Mouse (Mus musculus): ENCODE measurements at regions not wholly inside any gene's neighbourhood (a gene's known extent, or its start where the extent isn't known, plus 50 kb on each side); places are given as distances from the start of the nearest gene placed in this dataset.

DNA sequence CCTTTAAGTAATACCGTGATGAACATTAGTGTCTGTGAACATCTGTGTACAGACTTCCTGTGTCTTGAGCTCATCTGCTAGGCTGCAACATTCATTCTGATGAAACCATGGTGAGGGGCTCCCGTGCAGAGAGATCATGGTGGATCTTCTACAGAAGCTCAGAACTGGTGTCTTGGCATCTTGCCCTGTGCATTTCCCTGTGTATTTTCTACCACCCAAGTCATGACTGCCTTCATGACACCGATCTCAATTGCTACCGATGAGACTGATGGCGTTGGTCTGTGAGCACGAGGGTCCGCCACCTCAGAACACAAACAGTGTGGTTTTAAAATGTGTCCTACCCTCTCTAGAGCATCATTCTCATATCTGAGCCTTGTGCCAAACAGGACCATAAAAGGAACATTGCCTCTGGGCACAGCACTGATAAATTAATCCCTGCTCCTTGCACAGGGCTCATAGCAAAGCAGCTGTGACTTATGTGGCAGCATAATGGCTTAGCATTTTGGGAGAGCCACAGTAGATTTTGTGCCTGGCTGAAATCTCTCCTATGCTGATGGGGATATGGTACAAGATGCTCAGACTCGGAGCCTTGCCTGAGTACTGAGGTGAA, 132.8 kb upstream of the Slc35f3 start:
- Histone ChIP-seq H3K27me3 (replicated peaks; ENCODE audit: control insufficient read depth, insufficient read depth, low read length) (no peaks in the 10 kb centered on the region), H3K4me1 (replicated peaks; ENCODE audit: control insufficient read depth, insufficient read depth, low read length) (peaks cover 3% of the 10 kb centered on the region), H3K36me3 (ENCODE audit: control insufficient read depth, insufficient read depth, low read length) (no peaks in the 10 kb centered on the region), H3K27ac (ENCODE audit: low read depth, low read length) (no peak overlapping the region), H3K9ac (ENCODE audit: low read depth, low read length) (no peak overlapping the region), H3K4me3 (ENCODE audit: low read depth, low read length) (no peak overlapping the region), H3K9me3 (ENCODE audit: control insufficient read depth, low read length) (no peaks in the 10 kb centered on the region), H3K4me2 (no peak overlapping the region)
- 78% methylated on average over 8 of the region's 8 CpGs for WGBS
- no peak for ATAC-seq (replicated peaks; ENCODE audit: low FRiP score)
- DNase-seq (ENCODE audit: low spot score) = no peak

DNA sequence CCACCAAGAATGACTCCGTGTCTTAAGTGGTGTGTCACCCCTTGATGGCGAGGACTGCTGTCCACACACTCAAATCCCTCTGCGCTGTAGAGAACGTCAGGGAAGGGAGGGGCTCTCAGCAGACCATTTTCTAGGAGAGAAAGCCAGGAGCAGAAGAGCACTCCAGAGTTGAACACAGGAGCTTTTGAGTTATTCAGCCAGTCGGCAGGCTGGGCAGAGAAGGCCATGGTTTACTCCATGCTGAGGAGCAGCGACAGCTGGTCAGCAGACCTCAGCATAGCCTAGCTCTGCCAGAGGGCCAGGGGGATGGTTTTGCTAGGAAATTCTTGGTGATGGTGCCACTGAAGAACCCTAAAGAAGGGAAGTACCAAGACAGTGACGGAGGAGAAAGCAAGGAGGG, 132.0 kb upstream of the Slc35f3 start:
- no peak for ATAC-seq (replicated peaks; ENCODE audit: low FRiP score)
- H3K36me3 ChIP-seq (ENCODE audit: control insufficient read depth, insufficient read depth, low read length) = no peaks in the 10 kb centered on the region
- 81% methylated on average over 7 of the region's 7 CpGs for WGBS

DNA sequence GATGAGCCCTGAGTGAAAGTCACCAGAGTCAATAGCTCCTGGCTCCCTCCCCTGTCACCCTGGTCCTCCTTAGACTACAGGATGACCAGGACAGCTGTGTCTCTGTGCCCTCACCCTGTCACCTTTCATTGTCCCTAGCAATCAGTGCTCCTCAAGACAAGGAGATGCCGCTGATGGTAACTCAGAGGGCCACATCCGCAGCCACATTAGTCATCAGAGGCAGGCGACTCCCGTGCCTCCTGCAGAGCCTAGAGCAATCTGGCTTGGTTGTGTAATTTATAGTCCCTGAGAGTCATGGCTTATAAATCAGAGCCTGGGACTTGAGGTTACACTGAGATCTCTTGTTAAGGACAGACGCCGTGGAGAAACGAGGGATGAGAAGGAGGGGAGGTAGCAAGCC, 123.9 kb upstream of the Slc35f3 start:
- Histone ChIP-seq H3K27ac (ENCODE audit: low read depth, low read length) (no peak overlapping the region), H3K4me2 (no peak overlapping the region), H3K9ac (ENCODE audit: low read depth, low read length) (no peak overlapping the region), H3K4me1 (replicated peaks; ENCODE audit: control insufficient read depth, insufficient read depth, low read length) (no peaks in the 10 kb centered on the region), H3K27me3 (replicated peaks; ENCODE audit: control insufficient read depth, insufficient read depth, low read length) (no peaks in the 10 kb centered on the region), H3K9me3 (ENCODE audit: control insufficient read depth, low read length) (no peaks in the 10 kb centered on the region), H3K36me3 (ENCODE audit: control insufficient read depth, insufficient read depth, low read length) (no peaks in the 10 kb centered on the region), H3K4me3 (ENCODE audit: low read depth, low read length) (no peak overlapping the region)
- ATAC-seq (replicated peaks; ENCODE audit: low FRiP score) = no peak
- WGBS = 65% methylated on average over 7 of the region's 7 CpGs
- DNase-seq (ENCODE audit: low spot score) = no peak

More for the DNA sequence above, 132.0 kb upstream of the Slc35f3 start:
- no peak overlapping the region for H3K4me3 ChIP-seq (ENCODE audit: low read depth, low read length)
- H3K4me1 ChIP-seq (replicated peaks; ENCODE audit: control insufficient read depth, insufficient read depth, low read length) = peaks cover 3% of the 10 kb centered on the region; the same call in 1 of the 2 replicates
- no peak overlapping the region for H3K4me2 ChIP-seq
- no peak overlapping the region for H3K9ac ChIP-seq (ENCODE audit: low read depth, low read length)
- H3K9me3 ChIP-seq (ENCODE audit: control insufficient read depth, low read length) = no peaks in the 10 kb centered on the region
- no peaks in the 10 kb centered on the region for H3K27me3 ChIP-seq (replicated peaks; ENCODE audit: control insufficient read depth, insufficient read depth, low read length)
- no peak for DNase-seq (ENCODE audit: low spot score)
- H3K27ac ChIP-seq (ENCODE audit: low read depth, low read length) = no peak overlapping the region

DNA sequence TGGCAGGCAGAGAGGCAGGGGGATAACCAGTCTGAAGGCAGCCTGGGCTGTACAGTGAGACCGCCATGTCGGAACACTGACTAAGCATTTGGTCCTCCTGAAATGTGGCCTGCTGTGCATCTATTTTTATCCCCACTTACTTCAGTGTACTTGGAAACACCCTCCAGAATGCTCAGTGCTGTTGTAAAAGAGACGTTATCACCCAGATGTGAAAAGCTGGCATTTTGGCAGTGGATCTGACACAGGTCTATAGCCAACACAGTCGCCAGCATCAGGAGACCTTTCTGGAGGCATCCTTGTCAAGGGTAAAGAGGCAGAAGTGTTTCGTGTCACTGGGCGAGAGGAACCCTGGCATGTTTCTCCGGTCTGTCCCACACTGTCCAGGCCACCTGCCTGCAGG, 122.1 kb upstream of the Slc35f3 start:
- Histone ChIP-seq H3K4me1 (replicated peaks; ENCODE audit: control insufficient read depth, insufficient read depth, low read length) (no peaks in the 10 kb centered on the region), H3K9ac (ENCODE audit: low read depth, low read length) (no peak overlapping the region), H3K9me3 (ENCODE audit: control insufficient read depth, low read length) (no peaks in the 10 kb centered on the region), H3K27ac (ENCODE audit: low read depth, low read length) (no peak overlapping the region), H3K27me3 (replicated peaks; ENCODE audit: control insufficient read depth, insufficient read depth, low read length) (no peaks in the 10 kb centered on the region), H3K36me3 (ENCODE audit: control insufficient read depth, insufficient read depth, low read length) (no peaks in the 10 kb centered on the region), H3K4me2 (no peak overlapping the region), H3K4me3 (ENCODE audit: low read depth, low read length) (no peak overlapping the region)
- WGBS = 88% methylated on average over 7 of the region's 7 CpGs
- no peak for ATAC-seq (replicated peaks; ENCODE audit: low FRiP score)
- no peak for DNase-seq (ENCODE audit: low spot score)

DNA sequence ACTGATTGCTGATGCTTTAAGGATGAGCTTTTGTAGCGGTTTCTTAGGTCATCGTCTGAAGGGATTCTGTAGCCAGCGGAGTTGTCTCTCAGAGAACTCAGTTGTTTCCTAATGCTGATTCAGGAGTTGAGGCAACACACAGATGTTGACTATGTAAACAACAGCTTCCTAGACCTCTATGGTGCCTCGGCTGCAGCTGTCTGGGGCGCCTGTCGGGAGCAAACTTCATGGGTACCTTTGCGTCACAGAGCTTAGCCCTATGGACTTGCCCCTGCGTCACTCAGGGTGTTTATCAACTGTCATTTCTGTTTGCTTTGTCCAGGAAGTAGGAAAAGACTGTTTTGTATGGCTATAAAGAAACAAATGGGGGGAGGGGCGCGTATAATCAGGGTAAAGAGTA, 120.5 kb upstream of the Slc35f3 start:
- no peak overlapping the region for H3K9ac ChIP-seq (ENCODE audit: low read depth, low read length)
- H3K4me3 ChIP-seq (ENCODE audit: low read depth, low read length) = no peak overlapping the region
- H3K9me3 ChIP-seq (ENCODE audit: control insufficient read depth, low read length) = no peaks in the 10 kb centered on the region
- no peaks in the 10 kb centered on the region for H3K4me1 ChIP-seq (replicated peaks; ENCODE audit: control insufficient read depth, insufficient read depth, low read length)
- H3K4me2 ChIP-seq = no peak overlapping the region
- 72% methylated on average over 10 of the region's 10 CpGs for WGBS
- no peaks in the 10 kb centered on the region for H3K36me3 ChIP-seq (ENCODE audit: control insufficient read depth, insufficient read depth, low read length)
- H3K27ac ChIP-seq (ENCODE audit: low read depth, low read length) = no peak overlapping the region
- no peaks in the 10 kb centered on the region for H3K27me3 ChIP-seq (replicated peaks; ENCODE audit: control insufficient read depth, insufficient read depth, low read length)
- DNase-seq (ENCODE audit: low spot score) = no peak
- ATAC-seq (replicated peaks; ENCODE audit: low FRiP score) = no peak

DNA sequence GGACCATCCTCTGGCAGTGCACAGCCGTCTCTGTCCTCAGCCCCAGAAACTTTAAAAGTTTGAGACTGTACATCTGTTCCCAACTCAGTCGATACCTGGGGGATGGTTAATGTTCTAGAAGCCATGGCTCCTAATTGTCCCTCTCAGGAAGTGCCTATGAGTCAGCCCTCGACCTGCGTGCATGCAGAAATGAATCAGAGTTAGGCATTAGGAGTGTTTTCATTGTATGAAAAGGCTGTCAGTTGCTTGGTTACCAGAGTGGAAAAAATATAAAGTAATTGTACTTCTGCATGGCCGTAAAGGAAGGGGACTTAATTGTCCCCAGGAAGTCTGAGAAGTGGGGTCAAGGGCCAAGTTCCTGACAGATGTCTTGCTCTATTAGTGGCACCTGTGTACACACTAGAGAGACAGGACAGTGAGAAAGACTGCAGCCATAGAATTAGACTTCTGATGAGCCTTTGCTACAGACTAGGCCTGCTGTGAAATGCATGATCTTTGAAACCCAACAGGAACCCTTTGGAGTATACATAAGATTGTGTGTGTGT, 109.5 kb upstream of the Slc35f3 start:
- H3K27me3 ChIP-seq (replicated peaks; ENCODE audit: control insufficient read depth, insufficient read depth, low read length) = no peaks in the 10 kb centered on the region
- no peaks in the 10 kb centered on the region for H3K9me3 ChIP-seq (ENCODE audit: control insufficient read depth, low read length)
- no peak overlapping the region for H3K4me3 ChIP-seq (ENCODE audit: low read depth, low read length)
- ATAC-seq (replicated peaks; ENCODE audit: low FRiP score) (no peak), DNase-seq (ENCODE audit: low spot score) (no peak)
- H3K4me2 ChIP-seq = no peak overlapping the region
- no peak overlapping the region for H3K9ac ChIP-seq (ENCODE audit: low read depth, low read length)
- 75% methylated on average over 5 of the region's 5 CpGs for WGBS
- H3K27ac ChIP-seq (ENCODE audit: low read depth, low read length) = no peak overlapping the region
- H3K4me1 ChIP-seq (replicated peaks; ENCODE audit: control insufficient read depth, insufficient read depth, low read length) = no peaks in the 10 kb centered on the region
- H3K36me3 ChIP-seq (ENCODE audit: control insufficient read depth, insufficient read depth, low read length) = no peaks in the 10 kb centered on the region

DNA sequence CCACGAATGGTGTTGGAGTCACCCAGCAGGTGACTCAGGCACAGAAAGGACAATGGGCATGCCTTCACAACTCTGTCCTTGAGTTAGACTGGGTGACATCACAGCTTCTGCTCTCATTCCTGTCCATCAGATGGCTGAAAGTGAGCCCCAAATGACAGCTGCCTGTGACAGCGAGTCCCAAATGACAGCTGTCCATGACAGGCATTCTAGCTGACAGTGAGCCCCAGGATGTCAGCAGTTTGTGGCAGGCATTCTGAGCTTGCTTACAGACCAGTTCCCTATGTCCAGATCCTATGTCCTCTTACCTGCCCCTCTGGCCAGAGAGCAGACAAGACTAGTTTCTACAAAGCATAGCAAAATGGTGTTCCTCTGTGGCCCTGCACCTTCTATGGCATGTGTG, 102.7 kb upstream of the Slc35f3 start:
- Histone ChIP-seq H3K9me3 (ENCODE audit: control insufficient read depth, low read length) (no peaks in the 10 kb centered on the region), H3K36me3 (ENCODE audit: control insufficient read depth, insufficient read depth, low read length) (no peaks in the 10 kb centered on the region), H3K4me1 (replicated peaks; ENCODE audit: control insufficient read depth, insufficient read depth, low read length) (no peaks in the 10 kb centered on the region), H3K4me2 (no peak overlapping the region), H3K27me3 (replicated peaks; ENCODE audit: control insufficient read depth, insufficient read depth, low read length) (no peaks in the 10 kb centered on the region), H3K4me3 (ENCODE audit: low read depth, low read length) (no peak overlapping the region), H3K9ac (ENCODE audit: low read depth, low read length) (no peak overlapping the region), H3K27ac (ENCODE audit: low read depth, low read length) (no peak overlapping the region)
- DNase-seq (ENCODE audit: low spot score) (no peak), ATAC-seq (replicated peaks; ENCODE audit: low FRiP score) (no peak)
- WGBS = 78% methylated on average over 2 of the region's 2 CpGs

DNA sequence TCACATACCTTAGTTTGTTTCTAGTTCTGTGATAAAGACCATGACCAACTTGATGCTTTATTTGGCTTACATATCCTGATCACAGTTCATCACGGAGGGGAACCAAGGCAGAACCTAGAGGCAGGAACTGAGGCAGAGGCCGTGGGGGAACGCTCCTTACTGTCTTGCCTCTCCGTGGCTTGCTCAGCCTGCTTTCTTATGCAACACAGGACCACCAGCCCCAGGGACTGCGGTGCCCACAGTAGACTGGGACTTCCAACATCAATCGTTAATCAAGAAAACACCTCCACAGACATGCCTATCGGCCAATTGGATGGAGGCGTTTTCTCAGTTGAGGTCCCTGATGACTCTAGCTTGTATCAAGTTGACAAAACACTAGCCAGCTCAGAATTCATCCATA, 87.8 kb upstream of the Slc35f3 start:
- H3K27ac ChIP-seq (ENCODE audit: low read depth, low read length) = no peak overlapping the region
- no peaks in the 10 kb centered on the region for H3K36me3 ChIP-seq (ENCODE audit: control insufficient read depth, insufficient read depth, low read length)
- H3K27me3 ChIP-seq (replicated peaks; ENCODE audit: control insufficient read depth, insufficient read depth, low read length) = no peaks in the 10 kb centered on the region
- no peak overlapping the region for H3K4me2 ChIP-seq
- H3K4me3 ChIP-seq (ENCODE audit: low read depth, low read length) = no peak overlapping the region
- ATAC-seq (replicated peaks; ENCODE audit: low FRiP score) (no peak), DNase-seq (ENCODE audit: low spot score) (no peak)
- H3K4me1 ChIP-seq (replicated peaks; ENCODE audit: control insufficient read depth, insufficient read depth, low read length) = no peaks in the 10 kb centered on the region
- H3K9me3 ChIP-seq (ENCODE audit: control insufficient read depth, low read length) = no peaks in the 10 kb centered on the region
- WGBS = 79% methylated on average over 8 of the region's 8 CpGs
- no peak overlapping the region for H3K9ac ChIP-seq (ENCODE audit: low read depth, low read length)

DNA sequence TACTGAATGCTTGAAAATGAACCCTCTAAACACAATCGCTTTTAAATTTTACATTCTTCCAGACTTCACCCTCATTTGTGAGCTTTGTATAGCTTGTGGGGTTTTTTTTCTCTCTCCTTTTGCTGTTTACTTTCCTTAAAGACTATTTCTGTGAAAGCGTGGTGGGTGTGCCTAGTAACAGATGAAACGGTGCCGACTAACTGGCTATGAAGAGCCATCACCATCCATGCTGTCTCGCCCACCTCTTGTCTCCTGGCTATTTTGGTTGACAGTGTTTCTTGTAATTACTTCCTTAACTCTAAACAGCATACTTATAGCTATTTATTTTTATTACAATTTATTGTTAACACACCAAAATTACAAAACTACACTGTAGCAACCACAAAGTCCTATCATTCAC, 85.6 kb upstream of the Slc35f3 start:
- DNase-seq (ENCODE audit: low spot score) = no peak
- Histone ChIP-seq H3K9ac (ENCODE audit: low read depth, low read length) (no peak overlapping the region), H3K4me2 (no peak overlapping the region), H3K36me3 (ENCODE audit: control insufficient read depth, insufficient read depth, low read length) (no peaks in the 10 kb centered on the region), H3K27ac (ENCODE audit: low read depth, low read length) (no peak overlapping the region), H3K4me1 (replicated peaks; ENCODE audit: control insufficient read depth, insufficient read depth, low read length) (no peaks in the 10 kb centered on the region), H3K9me3 (ENCODE audit: control insufficient read depth, low read length) (no peaks in the 10 kb centered on the region), H3K27me3 (replicated peaks; ENCODE audit: control insufficient read depth, insufficient read depth, low read length) (no peaks in the 10 kb centered on the region), H3K4me3 (ENCODE audit: low read depth, low read length) (no peak overlapping the region)
- WGBS = 82% methylated on average over 5 of the region's 5 CpGs
- ATAC-seq (replicated peaks; ENCODE audit: low FRiP score) = no peak

All from liver, embryonic 11.5 days (tissue).